Comparison of ENCODE assay signal across 12 mouse cellular contexts in the genomic region with DNA sequence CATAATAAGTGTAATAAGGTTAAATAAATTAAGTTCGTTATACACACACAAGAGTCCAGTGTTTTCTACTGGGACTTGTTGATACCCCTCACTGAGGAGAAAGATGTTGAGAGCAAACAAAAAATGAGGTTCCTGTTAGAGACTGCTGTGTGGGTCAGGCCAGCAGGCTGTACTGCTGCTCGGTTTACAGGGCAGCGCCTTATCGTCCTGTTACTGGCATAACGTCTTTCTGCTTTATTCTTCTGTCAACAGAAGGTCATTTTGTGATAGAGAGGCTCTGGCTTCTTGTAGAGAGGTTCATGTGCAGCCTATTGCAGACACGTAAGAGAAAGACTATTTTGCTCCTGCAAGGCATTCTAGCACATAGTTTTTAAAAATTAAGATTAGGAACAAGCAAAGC.
"Had no signal": no experiment of that assay in that cellular context is flagged by ENCODE, and none has a peak within 500 bp of the region (broad histone marks: within the 10 kb centered on the region; RNA-seq: fewer than 3 reads in every experiment).

No protein-coding gene starts in this region.

- H3K36me3 ChIP-seq: limb, embryonic 13.5 days; midbrain, embryonic 12.5 days; stomach, embryonic 15.5 days had no signal

- H3K27ac ChIP-seq: kidney, postnatal 0 days; layer of hippocampus, adult 2 months; limb, embryonic 13.5 days; midbrain, embryonic 12.5 days; stomach, embryonic 15.5 days had no signal

- H3K9ac ChIP-seq: limb, embryonic 13.5 days; midbrain, embryonic 12.5 days; stomach, embryonic 15.5 days had no signal

- H3K9me3 ChIP-seq: limb, embryonic 13.5 days; midbrain, embryonic 12.5 days; stomach, embryonic 15.5 days had no signal

- H3K4me2 ChIP-seq: limb, embryonic 13.5 days; liver, embryonic 11.5 days; midbrain, embryonic 12.5 days; stomach, embryonic 15.5 days had no signal

- H3K4me3 ChIP-seq: layer of hippocampus, adult 2 months; limb, embryonic 13.5 days; midbrain, embryonic 12.5 days; stomach, embryonic 15.5 days had no signal

- DNase-seq: kidney, adult 9 months; kidney, postnatal 4 days; left cerebral cortex, postnatal 4 days; lung, adult 18-20 months; right cerebral cortex, postnatal 14 days; thymus, postnatal 36 days had no signal

- H3K4me1 ChIP-seq: limb, embryonic 13.5 days; midbrain, embryonic 12.5 days; stomach, embryonic 15.5 days had no signal

- H3K27me3 ChIP-seq: limb, embryonic 13.5 days; midbrain, embryonic 12.5 days; stomach, embryonic 15.5 days had no signal
